In the genomic region with DNA sequence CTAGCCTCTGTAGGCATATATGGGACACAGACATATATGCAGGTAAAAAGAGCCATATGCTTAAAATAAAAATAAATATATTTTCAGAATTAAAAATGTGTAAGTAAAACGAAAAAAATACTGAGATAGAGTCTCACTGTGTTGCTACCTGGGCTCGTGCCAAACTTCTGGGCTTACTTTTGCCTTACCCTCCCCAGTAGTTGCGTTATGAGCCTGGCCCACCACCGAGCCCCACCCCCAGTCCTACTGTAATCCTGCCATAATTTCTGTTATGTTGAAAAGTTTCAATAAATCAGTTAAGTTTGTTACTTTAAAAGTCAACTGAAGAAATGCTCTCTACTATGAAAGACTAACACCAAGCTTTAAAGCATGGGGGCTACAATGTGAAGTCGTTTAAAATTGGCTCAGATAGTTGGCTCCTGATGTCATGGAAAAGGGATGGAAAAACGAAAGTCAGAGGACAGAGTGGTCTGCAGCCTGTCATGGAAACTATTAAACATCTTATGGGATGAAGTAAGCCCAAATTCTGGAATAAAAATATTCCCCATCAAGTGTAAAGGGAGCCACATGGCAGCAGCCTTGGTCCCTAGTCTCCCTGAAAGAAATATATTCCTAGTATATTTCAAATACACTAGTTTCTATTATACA, we compare ENCODE assay signal across 32 mouse cellular contexts. TPM values are rescaled to one million over a fixed set of nuclear protein-coding genes. Genes with fewer than 3 reads are reported as not detected.
DNase-seq lines count a peak whose midpoint lies in the region; ATAC-seq and TF ChIP-seq lines count a peak whose summit lies in the region.
"Had no signal": no experiment of that assay in that cellular context is flagged by ENCODE, and none has a peak within 500 bp of the region (broad histone marks: within the 10 kb centered on the region; RNA-seq: fewer than 3 reads in every experiment).

No protein-coding gene starts in this region.

- TF ChIP-seq EP300 in stomach, postnatal 0 days (optimal IDR thresholded peaks at IDR 0.05), result no peak

- TF ChIP-seq CTCF in kidney, postnatal 0 days (IDR thresholded peaks at IDR 0.05; ENCODE audit: low read depth), result no peak
- no peak for TF ChIP-seq CTCF in stomach, postnatal 0 days (IDR thresholded peaks at IDR 0.05; ENCODE audit: low read depth)

- peak; percentile 30 for DNase-seq in gastrocnemius, postnatal 10 days
- no peak for DNase-seq in gastrocnemius, postnatal 25 days
- DNase-seq in kidney, postnatal 0 days (ENCODE audit: low spot score), result peak; percentile 11
- DNase-seq in stomach, postnatal 0 days (ENCODE audit: low spot score), result no peak
- DNase-seq: adrenal gland, postnatal 14 days; cerebellum, adult 11 months; cerebellum, adult 9-10 months; cerebellum, postnatal 36 days; embryo, embryonic 11 days; heart, adult 18-20 months; layer of hippocampus, adult 9-11 months; liver; lung, adult 2 months; lung, postnatal 36 days; right cerebral cortex, postnatal 4 days; thymus, postnatal 14 days had no signal

- no peaks in the 10 kb centered on the region for H3K4me1 ChIP-seq in kidney, postnatal 0 days (replicated peaks; ENCODE audit: insufficient read depth, low read length)
- no peaks in the 10 kb centered on the region for H3K4me1 ChIP-seq in kidney, embryonic 16.5 days (ENCODE audit: insufficient read depth, low read length)
- H3K4me1 ChIP-seq in stomach, embryonic 14.5 days (ENCODE audit: control insufficient read depth, insufficient read depth, low read length), result peaks cover 5% of the 10 kb centered on the region; the same call in 1 of the 2 replicates
- H3K4me1 ChIP-seq in stomach, postnatal 0 days (replicated peaks; ENCODE audit: control insufficient read depth, insufficient read depth), result no peaks in the 10 kb centered on the region
- H3K4me1 ChIP-seq in stomach, embryonic 15.5 days, result peaks cover 8% of the 10 kb centered on the region
- H3K4me1 ChIP-seq: embryonic facial prominence, embryonic 12.5 days; hindbrain, embryonic 15.5 days; megakaryocyte, embryonic 14.5 days had no signal

- H3K4me2 ChIP-seq in kidney, postnatal 0 days (ENCODE audit: low read length), result no peak overlapping the region
- H3K4me2 ChIP-seq in kidney, embryonic 16.5 days (replicated peaks; ENCODE audit: low read depth, low read length), result no peak overlapping the region
- no peak overlapping the region for H3K4me2 ChIP-seq in stomach, embryonic 14.5 days (replicated peaks; ENCODE audit: low read depth, low read length)
- no peak overlapping the region for H3K4me2 ChIP-seq in stomach, postnatal 0 days (replicated peaks; ENCODE audit: low read depth)
- H3K4me2 ChIP-seq in stomach, embryonic 15.5 days, result no peak overlapping the region
- H3K4me2 ChIP-seq: embryonic facial prominence, embryonic 12.5 days; heart, embryonic 11.5 days; hindbrain, embryonic 15.5 days; midbrain, embryonic 13.5 days; neural tube, embryonic 13.5 days had no signal

- 62% methylated on average over 6 of the region's 6 CpGs for WGBS in kidney, postnatal 0 days
- 67% methylated on average over 6 of the region's 6 CpGs for WGBS in kidney, embryonic 16.5 days
- 42% methylated on average over 6 of the region's 6 CpGs for WGBS in stomach, embryonic 14.5 days
- WGBS in stomach, postnatal 0 days, result 35% methylated on average over 6 of the region's 6 CpGs
- 38% methylated on average over 6 of the region's 6 CpGs for WGBS in stomach, embryonic 15.5 days

- no peak for ATAC-seq in kidney, postnatal 0 days (replicated peaks; ENCODE audit: low FRiP score, low read depth)
- ATAC-seq in kidney, embryonic 16.5 days (ENCODE audit: low FRiP score, low TSS enrichment), result no peak
- ATAC-seq in stomach, embryonic 14.5 days (ENCODE audit: insufficient number of reproducible peaks, insufficient read depth, low FRiP score, low read depth), result peak; percentile 67; the same call in 1 of the 2 replicates
- ATAC-seq in stomach, postnatal 0 days (ENCODE audit: low FRiP score, low TSS enrichment), result no peak; the same call in 1 of the 2 replicates
- peak; percentile 51; the same call in 1 of the 2 replicates for ATAC-seq in stomach, embryonic 15.5 days (ENCODE audit: insufficient read depth, low FRiP score, low read depth)
- no peak for ATAC-seq in megakaryocyte, adult 5-6 weeks (ENCODE audit: poor library complexity, severe bottlenecking)
- ATAC-seq: forebrain, embryonic 16.5 days; inflammation-experienced regulatory T-cells, adult 6 months; midbrain, embryonic 13.5 days; Patski had no signal

- H3K9me3 ChIP-seq in kidney, postnatal 0 days (replicated peaks; ENCODE audit: low read length), result no peaks in the 10 kb centered on the region
- H3K9me3 ChIP-seq in kidney, embryonic 16.5 days (ENCODE audit: low read length), result no peaks in the 10 kb centered on the region
- no peaks in the 10 kb centered on the region for H3K9me3 ChIP-seq in stomach, embryonic 14.5 days (ENCODE audit: control insufficient read depth, low read depth, low read length)
- no peaks in the 10 kb centered on the region for H3K9me3 ChIP-seq in stomach, postnatal 0 days (ENCODE audit: control insufficient read depth, low read length)
- no peaks in the 10 kb centered on the region for H3K9me3 ChIP-seq in stomach, embryonic 15.5 days
- H3K9me3 ChIP-seq: embryonic facial prominence, embryonic 12.5 days; G1E; hindbrain, embryonic 10.5 days; hindbrain, embryonic 15.5 days; megakaryocyte, embryonic 14.5 days; midbrain, embryonic 13.5 days; neural tube, embryonic 13.5 days had no signal

- H3K4me3 ChIP-seq in kidney, postnatal 0 days (replicated peaks; ENCODE audit: low read depth, low read length), result no peak overlapping the region
- H3K4me3 ChIP-seq in kidney, embryonic 16.5 days (ENCODE audit: low read length), result no peak overlapping the region
- no peak overlapping the region for H3K4me3 ChIP-seq in stomach, embryonic 14.5 days (ENCODE audit: low read depth, low read length)
- no peak overlapping the region for H3K4me3 ChIP-seq in stomach, postnatal 0 days (ENCODE audit: low read depth, low read length)
- no peak overlapping the region for H3K4me3 ChIP-seq in stomach, embryonic 15.5 days (replicated peaks)
- H3K4me3 ChIP-seq: embryonic facial prominence, embryonic 12.5 days; hindbrain, embryonic 10.5 days; hindbrain, embryonic 15.5 days; megakaryocyte, embryonic 14.5 days; midbrain, embryonic 13.5 days; neural tube, embryonic 13.5 days had no signal

- no peak overlapping the region for H3K9ac ChIP-seq in kidney, postnatal 0 days (ENCODE audit: low read depth, low read length)
- H3K9ac ChIP-seq in kidney, embryonic 16.5 days (replicated peaks; ENCODE audit: low read length), result no peak overlapping the region
- no peak overlapping the region for H3K9ac ChIP-seq in stomach, embryonic 14.5 days (replicated peaks; ENCODE audit: low read depth, low read length)
- no peak overlapping the region for H3K9ac ChIP-seq in stomach, postnatal 0 days (ENCODE audit: low read length)
- no peak overlapping the region for H3K9ac ChIP-seq in stomach, embryonic 15.5 days
- H3K9ac ChIP-seq: embryonic facial prominence, embryonic 12.5 days; hindbrain, embryonic 15.5 days; liver, embryonic 14.5 days; midbrain, embryonic 13.5 days; neural tube, embryonic 13.5 days had no signal

- no peaks in the 10 kb centered on the region for H3K27me3 ChIP-seq in kidney, postnatal 0 days (ENCODE audit: insufficient read depth, low read length)
- no peaks in the 10 kb centered on the region for H3K27me3 ChIP-seq in kidney, embryonic 16.5 days (ENCODE audit: insufficient read depth, low read length)
- no peaks in the 10 kb centered on the region for H3K27me3 ChIP-seq in stomach, embryonic 14.5 days (ENCODE audit: control insufficient read depth, insufficient read depth, low read length)
- no peaks in the 10 kb centered on the region for H3K27me3 ChIP-seq in stomach, postnatal 0 days (ENCODE audit: control insufficient read depth, insufficient read depth, low read length)
- no peaks in the 10 kb centered on the region for H3K27me3 ChIP-seq in stomach, embryonic 15.5 days (replicated peaks)
- H3K27me3 ChIP-seq: embryonic facial prominence, embryonic 12.5 days; hindbrain, embryonic 15.5 days; midbrain, embryonic 13.5 days; neural tube, embryonic 13.5 days; Patski had no signal

- no peaks in the 10 kb centered on the region for H3K36me3 ChIP-seq in kidney, postnatal 0 days (ENCODE audit: insufficient read depth, low read length)
- no peaks in the 10 kb centered on the region for H3K36me3 ChIP-seq in kidney, embryonic 16.5 days (ENCODE audit: insufficient read depth, low read length)
- H3K36me3 ChIP-seq in stomach, embryonic 14.5 days (ENCODE audit: control insufficient read depth, insufficient read depth, low read length), result no peaks in the 10 kb centered on the region
- H3K36me3 ChIP-seq in stomach, postnatal 0 days (ENCODE audit: control insufficient read depth, insufficient read depth, low read length), result no peaks in the 10 kb centered on the region
- no peaks in the 10 kb centered on the region for H3K36me3 ChIP-seq in stomach, embryonic 15.5 days
- H3K36me3 ChIP-seq: embryonic facial prominence, embryonic 12.5 days; G1E; hindbrain, embryonic 10.5 days; hindbrain, embryonic 15.5 days; midbrain, embryonic 13.5 days; neural tube, embryonic 13.5 days had no signal

- H3K27ac ChIP-seq in kidney, postnatal 0 days, result no peak overlapping the region
- H3K27ac ChIP-seq in kidney, embryonic 16.5 days (ENCODE audit: low read length), result no peak overlapping the region
- no peak overlapping the region; the same call in 1 of the 2 replicates for H3K27ac ChIP-seq in stomach, embryonic 14.5 days (ENCODE audit: low read length)
- H3K27ac ChIP-seq in stomach, postnatal 0 days (replicated peaks), result no peak overlapping the region
- peak overlapping the region; percentile 31; the same call in 1 of the 2 replicates for H3K27ac ChIP-seq in stomach, embryonic 15.5 days
- H3K27ac ChIP-seq: embryonic facial prominence, embryonic 12.5 days; hindbrain, embryonic 10.5 days; hindbrain, embryonic 15.5 days; liver, embryonic 14.5 days; midbrain, embryonic 13.5 days; neural tube, embryonic 13.5 days had no signal

RNA-seq across cellular contexts. Expression of a gene that starts 17.8 kb away (rescaled TPM):
- total RNA-seq in gastrocnemius, postnatal 10 days (2021), result 1 to 10 TPM; 5.9 to 8.4 TPM
- total RNA-seq in gastrocnemius, postnatal 25 days (2021), result 1 to 10 TPM; 4.5 to 5.4 TPM
- polyA plus RNA-seq in kidney, postnatal 0 days (2015; fragmentation: Nextera tagmentation; extraction: Ambion mirVana), result 3.4 and 4.1 TPM in 2 replicates
- polyA plus RNA-seq in kidney, embryonic 16.5 days (2015; fragmentation: Nextera tagmentation; extraction: Ambion mirVana), result 9.2 and 10.6 TPM in 2 replicates
- 14.6 and 15.9 TPM in 2 replicates for polyA plus RNA-seq in stomach, embryonic 14.5 days (2014; fragmentation: Nextera tagmentation; extraction: Ambion mirVana)
- 1.6 and 2.0 TPM in 2 replicates for polyA plus RNA-seq in stomach, postnatal 0 days (2015; fragmentation: Nextera tagmentation; extraction: Ambion mirVana)
- polyA plus RNA-seq in stomach, embryonic 15.5 days (2015; fragmentation: Nextera tagmentation; extraction: Ambion mirVana), result 7.8 TPM in 2 replicates
- total RNA-seq in megakaryocyte, adult 5-6 weeks (2015), result 14.5 and 15.4 TPM in 2 replicates
- total RNA-seq in megakaryocyte, adult 5-6 weeks (2017), result 12.5 and 17.2 TPM in 2 replicates

RNA-seq across cellular contexts. Expression of a gene that starts 27.9 kb away (rescaled TPM):
- total RNA-seq in gastrocnemius, postnatal 10 days (2021), result 1 to 10 TPM; 8.1 to 9.0 TPM
- total RNA-seq in gastrocnemius, postnatal 25 days (2021), result 1 to 10 TPM; 2.2 to 2.3 TPM
- polyA plus RNA-seq in kidney, postnatal 0 days (2015; fragmentation: Nextera tagmentation; extraction: Ambion mirVana), result 6.1 and 6.6 TPM in 2 replicates
- 10.5 and 12.2 TPM in 2 replicates for polyA plus RNA-seq in kidney, embryonic 16.5 days (2015; fragmentation: Nextera tagmentation; extraction: Ambion mirVana)
- 16.2 and 18.1 TPM in 2 replicates for polyA plus RNA-seq in stomach, embryonic 14.5 days (2014; fragmentation: Nextera tagmentation; extraction: Ambion mirVana)
- 2.3 and 2.4 TPM in 2 replicates for polyA plus RNA-seq in stomach, postnatal 0 days (2015; fragmentation: Nextera tagmentation; extraction: Ambion mirVana)
- 7.8 and 10.1 TPM in 2 replicates for polyA plus RNA-seq in stomach, embryonic 15.5 days (2015; fragmentation: Nextera tagmentation; extraction: Ambion mirVana)
- not detected in 2 replicates for total RNA-seq in megakaryocyte, adult 5-6 weeks (2015)
- total RNA-seq in megakaryocyte, adult 5-6 weeks (2017), result 0.12 and 0.15 TPM in 2 replicates
- polyA plus RNA-seq: inflammation-experienced regulatory T-cells, adult 6 months had no signal

Comparison
In these comparisons a context has a peak if more than half of its experiments do, and no peak if none do; other contexts are left out.
1. DNase-seq: peak in gastrocnemius, postnatal 10 days (single experiment) and kidney, postnatal 0 days (single experiment); none in gastrocnemius, postnatal 25 days (single experiment) and stomach, postnatal 0 days (single experiment).
2. ATAC-seq: peak in stomach, embryonic 14.5 days (single experiment) and stomach, embryonic 15.5 days (single experiment); none in kidney, postnatal 0 days (single experiment), kidney, embryonic 16.5 days (single experiment), stomach, postnatal 0 days (single experiment) and megakaryocyte, adult 5-6 weeks (single experiment).